Mouse (Mus musculus): ENCODE measurements around the gene Kcnj15. TPM values are rescaled to one million over a fixed set of nuclear protein-coding genes. Genes with fewer than 3 reads are reported as not detected.
A peak's percentile ranks its signal among the peaks of the same experiment; 100 is the strongest.

The Kcnj15 gene
- polyA plus RNA-seq (2012; rRNA removed), result 0.21 and 0.22 TPM in 2 replicates

DNA sequence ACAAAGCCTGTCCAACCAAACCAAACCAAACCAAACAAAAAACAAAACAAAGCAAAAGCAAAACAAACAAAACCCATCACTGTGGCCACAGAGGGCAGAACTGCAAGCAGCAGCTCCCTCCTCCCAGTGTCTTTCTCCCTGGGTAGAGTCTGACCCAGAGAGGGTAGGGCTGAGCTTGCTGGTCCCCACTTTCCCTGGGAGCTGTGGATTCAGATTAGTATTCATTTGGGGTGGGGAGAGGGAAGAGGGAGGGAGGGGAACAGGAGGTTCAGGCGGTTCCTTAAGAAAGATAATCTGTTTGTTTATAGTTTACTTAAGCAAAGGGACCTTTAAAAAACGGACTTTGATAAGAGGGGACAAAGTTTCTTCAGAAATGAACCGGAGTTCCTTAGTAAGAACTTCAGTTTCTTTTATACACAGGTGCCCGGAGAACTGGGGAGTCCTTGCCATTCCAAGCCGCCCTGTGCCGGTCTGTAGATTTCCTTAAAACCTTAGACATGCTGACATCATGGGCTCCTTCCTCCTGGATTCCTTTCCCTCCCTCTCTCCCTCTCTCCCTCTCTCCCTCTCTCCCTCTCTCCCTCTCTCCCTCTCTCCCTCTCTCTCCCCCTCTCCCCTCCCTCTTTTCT, at the start of gene Kcnj15:
TSS of gene Kcnj15 (plus strand) at position 293 of the 629 bp plus-strand sequence.
- no peak for TF ChIP-seq CTCF (IDR thresholded peaks at IDR 0.05; ENCODE audit: borderline replicate concordance, extremely low read depth, insufficient read depth, insufficient read length)
- no peak for TF ChIP-seq POLR2A (IDR thresholded peaks at IDR 0.05; ENCODE audit: borderline replicate concordance, extremely low read depth, insufficient read depth, insufficient read length, poor library complexity, severe bottlenecking)
- DNase-seq (ENCODE audit: low read depth), result no peak

- no peak for TF ChIP-seq POLR2A (IDR thresholded peaks at IDR 0.05; ENCODE audit: borderline replicate concordance, extremely low read depth, insufficient read depth, insufficient read length, poor library complexity, severe bottlenecking)
- TF ChIP-seq CTCF (IDR thresholded peaks at IDR 0.05; ENCODE audit: borderline replicate concordance, extremely low read depth, insufficient read depth, insufficient read length), result no peak
- DNase-seq (ENCODE audit: low read depth), result no peak
These were observed 49.1 kb upstream of the Kcnj15 start for GRCm38 (mm10) chr16:95208243-95208642.

- TF ChIP-seq CTCF (IDR thresholded peaks at IDR 0.05; ENCODE audit: borderline replicate concordance, extremely low read depth, insufficient read depth, insufficient read length), result no peak
- DNase-seq (ENCODE audit: low read depth), result no peak
These were observed 48.3 kb upstream of the Kcnj15 start for GRCm38 (mm10) chr16:95209011-95209466.

DNA sequence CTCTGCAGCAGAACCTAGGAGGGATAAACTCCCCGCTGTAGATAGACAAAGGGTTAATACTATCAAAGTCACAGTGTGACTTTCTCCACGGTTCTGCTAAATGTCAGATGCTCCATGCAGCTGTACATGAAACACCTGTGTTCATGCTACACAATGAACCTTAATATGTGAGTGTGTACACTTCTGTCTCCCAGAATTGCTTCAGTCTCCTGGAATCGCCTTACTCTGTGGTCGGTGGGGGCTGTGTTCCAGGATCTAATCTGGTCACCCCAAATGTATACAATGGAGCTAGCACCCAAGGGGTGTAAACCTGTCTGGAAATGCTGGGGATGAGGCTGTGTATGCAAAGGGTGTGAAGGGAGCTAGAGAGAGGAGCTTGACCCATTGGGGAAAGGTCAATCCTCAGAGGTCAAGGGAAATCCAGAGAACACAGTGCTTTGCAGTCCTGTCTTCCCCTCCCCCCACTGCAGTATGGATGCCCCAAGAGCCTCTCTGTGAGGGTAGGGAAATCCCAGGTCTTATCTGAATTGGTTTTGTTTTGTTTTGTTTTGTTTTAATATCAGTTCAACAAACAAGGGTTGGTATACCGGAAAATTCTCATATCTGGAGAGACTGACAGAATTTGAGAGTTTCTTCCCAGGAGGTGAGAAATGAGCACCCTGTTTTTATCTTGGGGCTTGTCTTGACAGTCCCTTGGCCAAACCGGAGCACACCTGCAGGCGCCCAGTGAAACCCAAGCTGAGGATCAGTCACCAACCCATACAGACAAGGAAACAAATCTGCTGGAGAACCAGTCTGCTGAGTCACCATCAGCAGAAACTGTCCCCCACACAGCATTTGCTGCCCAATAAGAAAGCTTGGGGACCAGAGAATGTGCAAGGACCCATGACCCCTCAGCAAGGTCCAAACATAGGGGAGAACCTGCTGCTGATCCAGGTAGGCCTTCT, 42.8 kb upstream of the Kcnj15 start:
- TF ChIP-seq POLR2A (IDR thresholded peaks at IDR 0.05; ENCODE audit: borderline replicate concordance, extremely low read depth, insufficient read depth, insufficient read length, poor library complexity, severe bottlenecking) (no peak), CTCF (IDR thresholded peaks at IDR 0.05; ENCODE audit: borderline replicate concordance, extremely low read depth, insufficient read depth, insufficient read length) (no peak)
- no peak for DNase-seq (ENCODE audit: low read depth)

DNA sequence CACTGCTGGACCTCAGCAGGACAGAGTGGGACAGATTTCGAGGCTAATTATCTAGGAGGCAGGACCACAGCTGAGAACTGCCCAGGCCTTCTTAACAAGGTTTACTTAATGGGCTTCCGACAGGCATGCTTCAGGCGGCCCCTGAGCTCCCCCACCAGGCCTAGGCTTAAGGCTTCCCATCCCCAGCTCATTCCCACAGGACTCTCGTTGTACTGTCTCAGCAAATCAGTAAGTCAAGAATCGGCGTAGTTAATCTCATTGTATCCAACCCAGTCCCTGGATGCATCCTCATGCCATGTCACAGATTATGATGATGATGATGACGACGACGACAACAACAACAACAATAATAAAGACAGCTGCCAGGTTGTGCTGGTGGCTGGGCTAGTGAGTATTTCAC, 41.6 kb upstream of the Kcnj15 start:
- no peak for TF ChIP-seq CTCF (IDR thresholded peaks at IDR 0.05; ENCODE audit: borderline replicate concordance, extremely low read depth, insufficient read depth, insufficient read length)
- peak; percentile 28 for DNase-seq (ENCODE audit: low read depth)

DNA sequence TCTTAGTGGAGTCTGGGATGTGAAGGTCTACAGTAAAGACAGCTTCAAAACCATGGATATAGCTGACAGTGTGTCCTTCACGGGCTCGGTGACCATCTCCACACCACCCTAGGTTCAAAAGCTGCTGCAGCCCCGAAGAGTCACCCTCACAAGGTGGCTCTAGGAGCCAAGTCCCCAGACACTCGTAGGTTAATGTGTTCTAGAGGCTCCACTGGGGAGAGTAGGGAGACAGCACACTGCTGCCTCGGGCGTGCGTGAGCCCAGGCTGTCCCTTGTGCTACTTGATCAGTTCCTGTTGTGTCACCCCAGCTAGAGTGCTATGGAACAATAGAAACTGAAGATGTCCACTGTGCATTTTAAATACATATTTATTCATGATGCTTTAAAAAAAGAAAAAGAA, 41.0 kb upstream of the Kcnj15 start:
- TF ChIP-seq POLR2A (IDR thresholded peaks at IDR 0.05; ENCODE audit: borderline replicate concordance, extremely low read depth, insufficient read depth, insufficient read length, poor library complexity, severe bottlenecking), result no peak
- no peak for TF ChIP-seq CTCF (IDR thresholded peaks at IDR 0.05; ENCODE audit: borderline replicate concordance, extremely low read depth, insufficient read depth, insufficient read length)
- DNase-seq (ENCODE audit: low read depth), result no peak

GRCm38 (mm10) chr16:95216824-95217223, 40.5 kb upstream of the Kcnj15 start:
- no peak for TF ChIP-seq POLR2A (IDR thresholded peaks at IDR 0.05; ENCODE audit: borderline replicate concordance, extremely low read depth, insufficient read depth, insufficient read length, poor library complexity, severe bottlenecking)
- TF ChIP-seq CTCF (IDR thresholded peaks at IDR 0.05; ENCODE audit: borderline replicate concordance, extremely low read depth, insufficient read depth, insufficient read length), result no peak
- DNase-seq (ENCODE audit: low read depth), result no peak

GRCm38 (mm10) chr16:95218783-95219182, 38.6 kb upstream of the Kcnj15 start:
- DNase-seq (ENCODE audit: low read depth), result no peak
- TF ChIP-seq POLR2A (IDR thresholded peaks at IDR 0.05; ENCODE audit: borderline replicate concordance, extremely low read depth, insufficient read depth, insufficient read length, poor library complexity, severe bottlenecking), result no peak
- TF ChIP-seq CTCF (IDR thresholded peaks at IDR 0.05; ENCODE audit: borderline replicate concordance, extremely low read depth, insufficient read depth, insufficient read length), result no peak

DNA sequence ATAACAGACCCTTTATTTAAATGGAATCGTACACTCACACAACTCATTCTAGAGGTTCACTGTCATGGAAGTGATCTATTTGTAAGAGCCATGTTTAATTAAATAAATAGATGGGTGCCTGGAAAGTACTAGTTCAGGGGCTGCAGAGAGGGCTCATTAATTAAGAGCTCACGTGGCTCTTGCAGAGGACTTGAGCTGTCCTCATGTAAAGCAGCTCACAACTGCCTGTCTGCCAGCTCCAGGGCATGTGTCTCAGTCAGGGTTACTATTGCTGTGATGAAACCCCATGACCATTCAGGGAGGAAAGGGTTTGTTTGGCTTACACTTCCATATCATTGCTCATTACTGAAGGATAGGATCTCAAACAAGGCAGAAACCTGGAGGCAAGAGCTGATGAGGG, 37.9 kb upstream of the Kcnj15 start:
- peak; percentile 15 for DNase-seq (ENCODE audit: low read depth)
- TF ChIP-seq CTCF (IDR thresholded peaks at IDR 0.05; ENCODE audit: borderline replicate concordance, extremely low read depth, insufficient read depth, insufficient read length) (no peak), POLR2A (IDR thresholded peaks at IDR 0.05; ENCODE audit: borderline replicate concordance, extremely low read depth, insufficient read depth, insufficient read length, poor library complexity, severe bottlenecking) (no peak)

- no peak for DNase-seq (ENCODE audit: low read depth)
- no peak for TF ChIP-seq CTCF (IDR thresholded peaks at IDR 0.05; ENCODE audit: borderline replicate concordance, extremely low read depth, insufficient read depth, insufficient read length)
- TF ChIP-seq POLR2A (IDR thresholded peaks at IDR 0.05; ENCODE audit: borderline replicate concordance, extremely low read depth, insufficient read depth, insufficient read length, poor library complexity, severe bottlenecking), result no peak
These were observed 36.3 kb upstream of the Kcnj15 start for GRCm38 (mm10) chr16:95221051-95221450.

- TF ChIP-seq POLR2A (IDR thresholded peaks at IDR 0.05; ENCODE audit: borderline replicate concordance, extremely low read depth, insufficient read depth, insufficient read length, poor library complexity, severe bottlenecking), result no peak
- TF ChIP-seq CTCF (IDR thresholded peaks at IDR 0.05; ENCODE audit: borderline replicate concordance, extremely low read depth, insufficient read depth, insufficient read length), result no peak
- DNase-seq (ENCODE audit: low read depth), result no peak
These were observed 35.2 kb upstream of the Kcnj15 start for GRCm38 (mm10) chr16:95222026-95222718.

Measured in brain, embryonic 14.5 days (tissue).